Mouse (Mus musculus) heart, postnatal 0 days (tissue): ENCODE results near the gene Gm9964. TPM values are rescaled to one million over a fixed set of nuclear protein-coding genes. Genes with fewer than 3 reads are reported as not detected.

Experiments used
- ATAC-seq: fragments of 200-750 bp; cut with Nextera tagmentation; 2 replicates; pipeline ENCODE4 v1.8.0; 2017; ENCODE audit warnings: low read depth, moderate number of reproducible peaks, moderate library complexity; ENCODE audit not compliant: insufficient read depth
- DNase-seq: peaks from one replicate; pipeline ENCODE4 v3.0.0-alpha.2; 2016; ENCODE audit warnings: low spot score
- H3K27ac ChIP-seq: fragments of 300-500 bp; sonication (generic); 2 replicates; pipeline ENCODE4 v1.5.1; 2014; ENCODE audit warnings: low read depth, mild to moderate bottlenecking
- H3K27me3 ChIP-seq: fragments of 300-500 bp; sonication (generic); 2 replicates; pipeline ENCODE4 v1.6.1; 2014; ENCODE audit warnings: low read length, mixed read lengths; ENCODE audit not compliant: control insufficient read depth, insufficient read depth
- H3K36me3 ChIP-seq: fragments of 300-500 bp; sonication (generic); replicated peaks from 2 replicates; pipeline ENCODE4 v1.6.1; 2014; ENCODE audit warnings: low read length, mixed read lengths; ENCODE audit not compliant: control insufficient read depth, insufficient read depth
- H3K4me1 ChIP-seq: fragments of 300-500 bp; sonication (generic); 2 replicates; pipeline ENCODE4 v1.6.1; 2014; ENCODE audit warnings: antibody characterized with exemption; ENCODE audit not compliant: control insufficient read depth, insufficient read depth
- H3K4me2 ChIP-seq: fragments of 300-500 bp; sonication (generic); 2 replicates; pipeline ENCODE4 v1.6.1; 2014; ENCODE audit warnings: low read depth, mild to moderate bottlenecking, low read length, moderate library complexity
- H3K4me3 ChIP-seq: fragments of 300-500 bp; sonication (generic); 2 replicates; pipeline ENCODE4 v1.5.1; 2014; ENCODE audit warnings: low read depth, low read length
- H3K9ac ChIP-seq: fragments of 300-500 bp; sonication (generic); replicated peaks from 2 replicates; pipeline ENCODE4 v1.6.1; 2014; ENCODE audit warnings: low read depth, low read length, mixed read lengths
- H3K9me3 ChIP-seq: fragments of 300-500 bp; sonication (generic); replicated peaks from 2 replicates; pipeline ENCODE4 v1.6.1; 2016; ENCODE audit warnings: low read length; ENCODE audit not compliant: control insufficient read depth
- CTCF ChIP-seq: IDR thresholded peaks from 2 replicates; pipeline ENCODE4 v1.5.1; 2016; ENCODE audit warnings: antibody characterized with exemption, control low read depth, low read depth
- EP300 ChIP-seq: IDR thresholded peaks from 2 replicates; pipeline ENCODE4 v1.6.1; 2016; ENCODE audit warnings: antibody characterized with exemption, low read depth
- whole genome bisulfite sequencing: fragments of 180-500 bp; shearing (Covaris S2); extraction: QIAGEN DNeasy Blood & Tissue Kit; methylation state at CpG from one replicate; pipeline ENCODE4 v1.1.7; 2014; 5-methylcytosine and 5-hydroxymethylcytosine counted together
- polyA plus RNA-seq: library from polyadenylated mRNA; unstranded; fragments of >200 nt; fragmentation: Nextera tagmentation; extraction: Ambion mirVana; gene quantifications from 2 replicates; pipeline ENCODE4 v1.2.1, GENCODE M21; 2015
- total RNA-seq: library from RNA; depleted of rRNA; stranded (reverse); fragments of >200 nt; gene quantifications from 2 replicates; pipeline ENCODE4 v1.2.3, GENCODE M21; 2014; ENCODE audit warnings: low replicate concordance

Gene Gm9964
- total and polyA plus RNA-seq, 2 experiments from 2014 or later, result not detected

GRCm38 (mm10) chr11:79319807-79320206 is 23.1 kb upstream of the Gm9964 start:
- Histone ChIP-seq H3K9me3 (no peaks in the 10 kb centered on the region), H3K9ac (no peak overlapping the region), H3K4me2 (no peak overlapping the region), H3K27me3 (no peaks in the 10 kb centered on the region), H3K36me3 (no peaks in the 10 kb centered on the region), H3K4me3 (no peak overlapping the region), H3K27ac (no peak overlapping the region), H3K4me1 (no peaks in the 10 kb centered on the region)
- no peak; the same call in 1 of the 2 replicates for ATAC-seq
- DNase-seq, result no peak
- TF ChIP-seq CTCF (no peak), EP300 (no peak)
- WGBS, result 42% methylated on average over 7 of the region's 7 CpGs

- Histone ChIP-seq H3K9ac (no peak overlapping the region), H3K27me3 (no peaks in the 10 kb centered on the region), H3K36me3 (no peaks in the 10 kb centered on the region), H3K4me2 (no peak overlapping the region), H3K4me3 (no peak overlapping the region), H3K4me1 (no peaks in the 10 kb centered on the region), H3K27ac (no peak overlapping the region), H3K9me3 (no peaks in the 10 kb centered on the region)
- ATAC-seq, result no peak
- WGBS, result 89% methylated on average over 8 of the region's 8 CpGs
- TF ChIP-seq EP300, result no peak
- TF ChIP-seq CTCF, result no peak
- no peak for DNase-seq
Measured at GRCm38 (mm10) chr11:79316807-79317345, 20.2 kb upstream of the Gm9964 start.

GRCm38 (mm10) chr11:79310467-79310866 is 13.8 kb upstream of the Gm9964 start:
- no peak overlapping the region for H3K4me3 ChIP-seq
- no peak overlapping the region for H3K9ac ChIP-seq
- H3K36me3 ChIP-seq, result no peaks in the 10 kb centered on the region
- TF ChIP-seq EP300 (no peak), CTCF (no peak)
- peaks cover 9% of the 10 kb centered on the region; the same call in 1 of the 2 replicates for H3K4me1 ChIP-seq
- no peaks in the 10 kb centered on the region for H3K9me3 ChIP-seq
- WGBS, result 66% methylated on average over 5 of the region's 5 CpGs
- no peak for DNase-seq
- no peak overlapping the region for H3K27ac ChIP-seq
- no peak for ATAC-seq
- H3K27me3 ChIP-seq, result no peaks in the 10 kb centered on the region
- no peak overlapping the region for H3K4me2 ChIP-seq

GRCm38 (mm10) chr11:79307560-79308200 is 11.0 kb upstream of the Gm9964 start:
- Histone ChIP-seq H3K9me3 (no peaks in the 10 kb centered on the region), H3K9ac (no peak overlapping the region), H3K36me3 (no peaks in the 10 kb centered on the region), H3K4me1 (peaks cover 10% of the 10 kb centered on the region; the same call in 1 of the 2 replicates), H3K27me3 (no peaks in the 10 kb centered on the region), H3K4me2 (no peak overlapping the region), H3K27ac (peak overlapping the region; percentile 90), H3K4me3 (no peak overlapping the region)
- ATAC-seq (no peak), DNase-seq (no peak)
- TF ChIP-seq CTCF (no peak), EP300 (no peak)
- 60% methylated on average over 9 of the region's 9 CpGs for WGBS

- peak; percentile 54 for DNase-seq
- Histone ChIP-seq H3K4me1 (peaks cover 10% of the 10 kb centered on the region; the same call in 1 of the 2 replicates), H3K9me3 (no peaks in the 10 kb centered on the region), H3K27ac (peak overlapping the region; percentile 90), H3K36me3 (no peaks in the 10 kb centered on the region), H3K9ac (0 out of 2 replicates have a peak overlapping the region, but pooled peaks have one; percentile 17), H3K4me3 (no peak overlapping the region), H3K27me3 (no peaks in the 10 kb centered on the region), H3K4me2 (peak overlapping the region; percentile 9; the same call in 1 of the 2 replicates)
- peak; percentile 73 for ATAC-seq
- WGBS, result 18% methylated on average over 10 of the region's 10 CpGs
- TF ChIP-seq EP300 (no peak), CTCF (no peak)
Measured at GRCm38 (mm10) chr11:79306996-79307395, 10.3 kb upstream of the Gm9964 start.
